Mouse (Mus musculus) testis, postnatal 14 days (tissue): ENCODE data around the gene Amotl1.
"Not testable (repeated sequence)": the region's sequence is repeated elsewhere in the genome, so short reads cannot be mapped to it uniquely, and the experiment has no call there.

ENCODE experiments used
- DNase-seq: peaks from one replicate; pipeline ENCODE4 v3.0.0; 2021; ENCODE audit warnings: low spot score

The Amotl1 gene

DNA sequence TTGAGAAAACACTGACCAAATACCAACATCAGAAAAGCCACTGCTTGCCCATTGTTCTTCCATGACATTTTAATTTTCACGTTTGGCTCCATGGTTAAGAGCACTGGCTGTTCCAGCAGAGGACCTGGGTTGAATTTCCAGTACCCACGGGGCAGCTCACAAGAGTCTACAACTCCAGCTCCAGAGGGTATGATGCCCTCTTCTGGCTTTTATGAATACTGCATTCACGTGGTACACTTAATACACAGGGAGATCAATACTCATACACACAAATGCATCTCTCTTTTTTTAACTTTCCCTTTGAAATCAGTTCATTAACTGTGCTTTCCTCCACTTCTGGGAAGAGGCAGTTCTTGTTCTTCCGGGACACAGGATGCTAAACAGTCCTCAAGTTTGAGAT is 41.4 kb downstream of the Amotl1 start:
- no peak for DNase-seq

DNA sequence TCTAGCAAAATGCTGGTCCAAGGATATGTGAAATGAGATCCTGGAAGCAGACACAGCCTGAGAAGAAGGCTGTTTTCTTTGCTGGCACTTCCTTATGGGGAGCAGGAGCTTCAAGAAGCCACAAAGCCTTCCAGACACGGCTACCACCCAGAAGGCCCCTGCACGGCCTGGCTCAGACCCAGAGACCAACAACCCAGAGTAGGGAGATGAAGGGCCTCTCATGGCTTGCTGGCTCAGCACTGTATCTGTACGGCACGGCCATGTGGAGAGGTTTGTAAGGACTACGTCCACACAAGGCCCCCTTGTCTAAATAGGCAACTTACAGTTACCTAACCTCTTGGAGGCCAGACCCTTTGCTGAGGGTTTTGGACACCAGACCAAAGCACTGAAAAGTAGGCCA is 45.1 kb downstream of the Amotl1 start:
- DNase-seq, result no peak

- no peak for DNase-seq
Observed at GRCm38 (mm10) chr9:14598157-14598556, 46.7 kb downstream of the Amotl1 start.

DNA sequence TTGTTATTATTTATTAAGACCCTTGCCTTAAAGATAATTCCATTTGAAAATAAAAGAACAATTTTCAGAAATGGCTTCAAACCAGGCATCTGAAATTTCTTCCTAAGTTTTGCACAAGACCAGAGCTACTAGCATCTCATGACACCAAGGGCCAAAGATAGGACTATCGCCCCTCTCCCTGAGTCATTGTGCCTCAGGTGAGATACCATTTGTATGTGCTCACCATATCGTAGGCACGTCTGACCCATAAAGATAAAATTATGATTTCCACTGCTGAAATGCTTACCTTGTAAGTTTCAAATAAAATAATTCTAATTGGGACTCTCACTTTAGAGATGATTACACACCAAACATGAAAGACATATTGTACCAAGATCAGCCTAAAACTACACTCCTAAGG is 47.4 kb downstream of the Amotl1 start:
- no peak for DNase-seq

GRCm38 (mm10) chr9:14596858-14597257 is 48.0 kb downstream of the Amotl1 start:
- DNase-seq, result no peak

GRCm38 (mm10) chr9:14596427-14596826 is 48.4 kb downstream of the Amotl1 start:
- no peak for DNase-seq

GRCm38 (mm10) chr9:14595893-14596292 is 49.0 kb downstream of the Amotl1 start:
- no peak for DNase-seq

- no peak for DNase-seq
Observed at GRCm38 (mm10) chr9:14593880-14594279, 51.0 kb downstream of the Amotl1 start.

DNA sequence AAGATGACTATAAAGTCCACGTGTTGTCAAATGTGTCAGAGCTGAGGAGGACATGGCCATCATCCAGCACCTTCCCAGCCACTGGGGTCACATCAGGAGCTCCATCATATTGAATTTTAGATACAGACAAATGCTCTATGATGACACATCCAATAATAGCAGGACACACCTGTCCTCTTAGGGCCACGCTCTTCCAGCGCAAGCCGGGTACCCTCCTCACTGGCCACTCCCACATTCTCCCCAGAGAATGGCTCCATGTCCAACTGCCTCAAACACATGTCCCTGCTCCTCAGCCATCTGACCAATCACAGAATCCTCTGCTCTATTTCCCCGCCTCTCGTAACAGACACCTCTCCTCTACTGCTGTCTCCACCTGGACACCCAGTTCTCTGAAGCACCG is 54.2 kb downstream of the Amotl1 start:
- DNase-seq, result no peak

- no peak for DNase-seq
Observed at GRCm38 (mm10) chr9:14588690-14589089, 56.2 kb downstream of the Amotl1 start.

- no peak for DNase-seq
Observed at GRCm38 (mm10) chr9:14585702-14586101, 59.2 kb downstream of the Amotl1 start.

- no peak for DNase-seq
Observed at GRCm38 (mm10) chr9:14578960-14579359, 65.9 kb downstream of the Amotl1 start.

- DNase-seq, result not testable (repeated sequence)
Observed at GRCm38 (mm10) chr9:14576359-14576758, 68.5 kb downstream of the Amotl1 start.

GRCm38 (mm10) chr9:14574760-14575399 is 70.0 kb downstream of the Amotl1 start:
- no peak for DNase-seq

GRCm38 (mm10) chr9:14569175-14569975 is 75.5 kb downstream of the Amotl1 start:
- DNase-seq, result no peak

GRCm38 (mm10) chr9:14568487-14568886 is 76.4 kb downstream of the Amotl1 start:
- no peak for DNase-seq

DNA sequence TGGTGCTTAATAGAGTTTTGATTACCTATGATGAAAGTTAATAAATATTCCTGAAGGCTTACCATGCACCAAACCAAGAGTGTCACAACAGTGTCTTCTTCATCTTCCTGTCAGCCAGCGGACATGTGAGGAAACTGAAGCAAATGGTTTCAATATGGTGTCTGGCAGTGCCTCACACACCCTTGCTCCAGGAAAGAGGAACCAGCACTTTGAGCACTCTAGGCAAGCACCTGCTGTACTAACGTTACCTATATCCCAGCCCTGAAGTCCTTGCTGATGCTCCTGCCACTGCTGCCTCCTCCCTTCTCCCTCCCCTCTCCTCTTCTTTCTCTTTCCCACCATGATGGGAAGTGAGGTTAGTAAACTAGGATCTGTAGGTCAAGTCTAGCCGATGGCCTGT is 80.4 kb downstream of the Amotl1 start:
- DNase-seq, result no peak

DNA sequence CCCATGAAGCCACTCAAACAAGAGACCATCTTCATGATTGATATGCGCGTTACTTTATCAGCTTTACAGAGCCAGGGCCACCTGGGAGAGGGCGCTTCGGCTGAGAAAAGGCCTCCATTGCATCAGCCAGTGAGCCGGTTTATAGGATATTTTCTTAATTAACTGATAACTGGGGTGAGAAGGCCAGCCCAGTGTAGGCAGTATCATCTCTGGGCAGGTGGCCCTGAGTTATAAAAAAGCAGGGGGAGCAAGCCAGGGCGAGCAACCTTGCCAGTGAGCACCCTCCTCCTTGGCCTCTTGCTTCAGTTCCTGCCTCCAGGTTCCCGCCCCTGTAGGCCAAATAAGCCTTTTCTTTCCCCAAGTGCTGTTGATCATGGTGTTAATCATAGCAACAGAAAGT is 81.5 kb downstream of the Amotl1 start:
- no peak for DNase-seq

DNA sequence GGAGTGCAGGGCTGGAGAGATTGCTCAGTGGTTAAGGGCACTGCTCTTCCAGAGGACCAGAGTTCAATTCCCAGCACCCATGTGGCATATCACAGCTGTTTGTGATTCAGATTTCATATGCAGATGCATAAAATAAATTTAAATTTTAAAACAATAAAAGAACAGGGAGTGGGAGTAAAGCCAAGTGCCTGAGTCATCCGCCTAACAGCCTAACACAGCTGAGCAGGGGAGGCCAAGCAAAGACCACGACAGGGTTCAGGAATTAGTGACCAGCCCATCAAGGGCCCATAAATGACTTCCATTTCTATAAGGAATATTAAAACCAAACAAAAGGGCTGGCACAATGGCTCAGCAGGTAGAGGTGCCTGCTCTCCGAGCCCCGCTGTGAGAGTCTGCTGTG is 84.3 kb downstream of the Amotl1 start:
- no peak for DNase-seq

DNA sequence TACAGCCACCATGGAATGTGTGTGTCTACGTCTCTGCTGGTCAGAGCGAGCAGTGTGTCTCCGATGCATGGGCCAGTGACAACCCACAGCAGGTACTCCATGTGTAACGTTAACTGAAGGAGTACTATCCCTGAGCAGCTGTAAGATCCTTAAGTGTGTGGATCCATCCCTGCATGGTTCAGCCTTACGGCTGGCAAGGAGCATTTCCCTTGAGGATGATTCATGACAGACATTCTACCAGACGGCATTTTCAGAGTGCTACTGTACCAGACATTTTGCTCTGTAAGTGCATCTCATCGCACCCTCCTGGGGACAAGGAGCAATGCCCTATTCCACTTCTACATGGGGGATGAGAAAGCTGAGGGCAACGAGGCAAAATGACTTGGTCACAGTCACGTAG is 84.9 kb downstream of the Amotl1 start:
- no peak for DNase-seq

DNA sequence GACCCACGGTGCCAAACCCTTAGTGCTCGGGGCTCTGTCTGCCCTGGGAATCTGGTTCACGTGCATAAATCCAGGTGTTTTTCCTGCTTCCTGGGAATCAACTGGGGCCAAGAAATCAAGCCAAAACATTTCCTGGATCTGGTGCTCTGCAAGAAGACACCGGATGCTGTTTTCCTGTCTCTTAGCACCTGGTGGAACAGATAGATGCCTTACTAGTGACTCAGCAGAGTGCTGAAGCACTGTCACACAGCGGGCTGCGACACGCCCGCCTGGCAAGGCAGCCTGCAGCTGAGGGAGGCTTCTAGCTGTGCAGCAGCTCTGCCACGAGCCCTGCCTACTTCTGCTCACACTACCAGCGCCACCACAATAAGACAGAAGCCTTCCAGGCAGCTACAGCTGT is 85.4 kb downstream of the Amotl1 start:
- no peak for DNase-seq

DNA sequence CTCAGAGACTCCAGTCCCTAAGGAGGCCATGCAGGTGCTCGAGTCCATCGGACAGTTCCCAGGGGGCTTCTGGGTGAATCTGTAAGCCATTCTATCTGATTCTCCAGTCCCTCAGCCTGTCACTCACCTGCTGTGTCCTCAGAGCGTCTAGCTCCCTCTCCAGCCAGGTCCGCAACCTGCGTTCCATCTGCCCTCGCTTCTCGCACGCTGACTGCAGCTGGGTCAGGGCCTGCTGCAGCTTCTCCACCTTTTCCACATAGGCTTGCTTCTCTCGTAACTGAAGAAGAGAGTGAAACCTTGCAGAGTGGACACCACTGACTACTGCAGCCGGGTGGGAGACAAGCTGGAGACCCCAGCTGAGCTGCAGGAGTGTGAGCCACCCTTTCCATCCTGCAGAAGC is 86.5 kb downstream of the Amotl1 start:
- DNase-seq, result no peak

DNA sequence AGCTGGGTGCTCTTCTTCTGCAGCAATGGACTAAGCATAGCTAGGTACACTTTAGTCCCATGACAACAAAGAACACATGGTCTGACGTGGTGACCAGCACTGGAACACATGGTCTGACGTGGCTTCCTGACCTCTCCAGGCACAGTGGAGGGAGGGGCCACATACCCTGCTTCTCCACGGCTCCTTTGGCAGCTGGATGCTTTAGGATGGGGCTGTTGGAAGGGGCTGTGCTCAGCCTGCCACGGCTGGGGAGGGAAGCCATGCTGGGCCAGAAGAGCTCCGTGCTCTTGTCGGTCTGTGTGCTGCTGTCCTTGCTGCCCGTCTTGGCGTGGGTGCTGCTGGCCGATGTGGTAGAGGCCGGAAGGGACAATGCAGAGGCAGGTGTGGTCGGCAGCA is 96.5 kb downstream of the Amotl1 start:
- no peak for DNase-seq
